Mouse (Mus musculus) WW6 (cell line): ENCODE measurements around the gene Dct.

Experiments
- DNase-seq: peaks from one replicate; pipeline ENCODE4 v3.0.0-alpha.2; 2013; ENCODE audit warnings: low read depth, low spot score

Dct gene

DNA sequence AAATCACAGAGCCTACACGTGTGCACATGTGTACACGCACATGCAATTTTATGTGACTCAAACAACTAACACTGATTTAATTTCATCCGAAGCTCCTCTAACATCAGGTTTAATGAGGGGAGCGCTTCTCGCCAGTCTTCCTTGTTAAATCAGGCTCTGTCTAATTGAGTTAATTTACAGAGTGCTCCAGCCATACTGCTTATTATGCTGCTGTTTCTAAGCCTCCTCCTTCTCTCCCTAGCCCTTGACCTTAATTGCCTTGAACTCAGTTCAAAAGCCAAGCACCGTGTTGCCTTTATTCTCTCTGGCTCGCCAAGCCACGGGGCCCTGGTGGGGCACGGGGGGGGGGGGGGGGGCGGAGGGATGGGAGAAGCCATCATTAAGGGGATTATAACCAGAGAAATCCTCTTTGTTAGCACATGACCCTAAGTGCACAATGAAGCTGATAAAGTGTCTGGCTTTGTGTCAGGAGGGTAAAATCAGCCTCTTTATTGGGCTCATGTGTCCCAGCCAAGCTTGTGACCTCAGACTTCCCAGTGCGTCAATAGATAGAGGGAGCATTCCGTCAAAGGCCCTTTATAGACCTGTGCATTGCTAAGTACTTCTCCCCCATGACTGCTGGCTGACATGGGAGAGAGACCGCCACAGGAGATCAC is at the start of gene Dct:
Gene Dct (minus strand): TSS at position 270 of the 656 bp plus-strand sequence.
- no peak for DNase-seq

DNA sequence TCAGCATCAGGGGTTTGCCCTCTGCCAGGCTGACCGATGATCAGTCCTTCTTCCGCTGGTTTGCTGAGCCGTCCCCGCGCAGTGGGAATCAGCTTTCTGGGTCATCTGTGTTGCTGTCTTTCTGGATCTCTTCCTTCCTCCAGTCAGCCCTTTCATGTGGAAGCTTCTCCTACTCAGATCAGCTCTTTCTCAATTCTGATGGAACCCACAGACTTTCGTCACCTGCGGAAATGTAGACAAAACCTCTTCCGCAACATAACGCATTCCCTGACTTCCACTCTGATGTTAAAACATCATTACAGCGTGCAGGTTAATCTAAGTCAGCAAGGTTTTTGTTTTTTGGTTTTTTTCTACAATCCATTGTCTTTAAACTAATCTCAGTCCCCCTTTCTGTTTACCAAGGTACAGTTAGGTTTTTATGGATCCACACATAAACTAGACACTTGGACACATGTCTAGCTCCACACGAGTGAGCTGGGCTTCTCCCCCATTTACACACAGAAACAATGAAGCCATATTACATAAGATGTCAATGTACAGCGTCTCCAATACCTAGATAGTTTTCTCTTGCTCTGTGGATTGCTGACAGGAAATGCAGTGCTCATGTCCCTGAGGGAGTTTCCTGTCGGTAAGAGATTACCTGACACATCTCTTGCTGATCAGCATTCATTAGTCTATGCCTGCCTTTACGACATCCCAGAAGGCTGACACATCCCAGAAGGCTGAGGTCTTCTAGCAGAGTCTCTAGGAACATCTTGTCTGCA is 49.4 kb upstream of the Dct start:
- no peak for DNase-seq

DNA sequence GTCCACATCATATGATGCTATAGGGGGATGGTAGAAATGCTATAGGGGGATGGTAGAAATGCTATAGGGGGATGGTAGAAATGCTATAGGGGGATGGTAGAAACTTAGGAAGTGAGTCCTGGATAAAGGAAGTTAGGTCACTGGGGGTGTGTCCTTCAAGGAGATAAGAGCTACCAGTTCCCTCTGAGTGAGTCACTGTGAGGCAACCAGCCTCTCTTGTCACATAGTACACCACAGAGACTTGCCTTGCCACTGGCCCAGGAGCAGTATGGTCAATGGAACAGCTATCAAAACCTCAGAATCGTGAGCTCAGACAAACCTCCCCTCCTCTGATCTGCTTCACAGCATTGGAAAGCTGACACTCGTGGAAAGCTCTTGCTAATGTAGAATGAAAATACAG is 46.2 kb upstream of the Dct start:
- DNase-seq = no peak

DNA sequence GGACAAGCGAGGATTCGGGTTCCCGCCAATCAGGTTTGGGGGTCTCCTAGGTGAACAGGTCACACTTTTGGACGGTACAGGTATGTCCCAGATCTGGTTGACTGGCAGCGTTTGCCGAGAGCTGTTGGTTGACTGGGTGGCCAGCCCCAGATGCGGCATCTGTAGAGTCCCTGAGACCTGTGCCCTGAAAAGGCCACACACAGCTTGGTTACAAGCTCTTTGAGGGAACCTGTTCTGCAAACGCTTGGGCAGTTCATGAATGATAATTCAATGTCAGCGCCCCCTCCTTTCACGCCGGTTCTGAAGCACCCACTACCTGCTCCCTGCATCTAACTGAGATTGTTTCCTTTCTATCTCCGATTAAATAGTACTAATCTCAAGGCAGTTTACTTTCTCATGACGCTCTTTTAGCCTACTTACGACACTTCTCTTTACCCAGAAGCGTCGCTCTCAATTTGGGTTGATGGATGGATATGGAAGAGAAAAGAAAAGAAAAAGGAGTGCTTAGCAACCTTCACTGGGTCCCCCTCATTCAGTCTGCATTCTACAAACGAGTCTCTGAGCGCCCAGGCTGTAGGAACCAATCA is 37.9 kb upstream of the Dct start:
- DNase-seq = no peak

DNA sequence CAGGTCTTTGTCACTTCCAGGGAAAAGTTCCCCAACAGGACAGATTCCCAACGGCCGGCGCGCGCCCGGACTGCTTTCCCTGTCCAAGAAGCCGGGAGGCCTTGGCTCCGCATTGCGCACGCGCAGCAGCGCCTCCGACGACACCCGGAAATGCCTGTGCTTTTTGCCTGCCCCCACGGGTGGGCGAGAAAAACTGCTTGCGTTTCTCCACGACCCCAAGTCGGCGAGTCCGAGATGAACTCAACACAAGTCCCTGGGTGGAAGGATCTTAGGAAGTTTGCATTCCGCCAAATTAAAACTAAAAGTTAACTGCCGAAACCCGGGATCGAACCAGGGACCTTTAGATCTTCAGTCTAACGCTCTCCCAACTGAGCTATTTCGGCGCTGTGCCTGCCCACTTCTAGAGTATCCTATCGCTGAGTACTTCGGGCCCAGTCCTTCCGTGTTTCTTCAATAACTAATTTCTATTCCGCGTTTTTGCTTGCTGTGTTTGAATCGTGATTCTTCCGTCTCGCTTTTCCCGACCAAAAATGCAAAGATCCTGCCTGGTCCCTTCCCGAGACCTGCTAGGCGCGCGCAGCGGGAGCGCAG is 37.3 kb upstream of the Dct start:
- DNase-seq = peak; percentile 71

DNA sequence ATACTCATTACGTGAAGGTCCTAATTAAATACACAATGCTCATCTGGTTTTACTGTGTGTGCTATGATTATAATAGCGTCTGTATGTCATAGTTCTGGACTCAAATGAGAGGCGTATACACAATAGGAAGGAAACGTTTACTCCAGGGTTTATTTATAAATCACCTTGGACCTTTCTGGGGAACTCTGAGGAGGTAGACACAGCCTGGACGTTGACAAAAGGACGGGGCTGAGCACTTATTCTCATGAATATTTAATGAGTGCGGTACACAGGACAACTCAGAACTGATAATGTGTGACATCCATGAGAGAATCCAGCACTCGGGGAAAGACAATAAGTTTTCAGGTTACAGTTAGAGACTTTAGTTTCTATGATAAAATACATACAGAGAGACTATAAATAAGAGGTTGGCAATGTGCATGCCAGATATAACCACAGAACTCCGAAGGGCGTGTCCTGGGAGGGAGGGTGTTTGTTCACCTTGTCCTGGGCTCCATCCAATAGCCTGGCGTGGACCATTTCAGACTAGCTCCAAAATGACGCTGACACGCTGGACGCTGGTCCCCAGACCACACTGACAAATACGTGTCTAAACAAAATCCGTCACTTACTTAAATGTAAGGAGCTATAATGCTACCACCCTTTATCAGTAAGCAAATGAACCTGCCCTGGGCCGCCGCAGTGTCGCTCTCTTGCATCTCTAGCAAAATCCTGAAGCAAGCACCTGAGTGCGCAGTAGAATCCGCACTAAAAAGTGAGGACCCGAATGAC is 36.6 kb upstream of the Dct start:
- DNase-seq = no peak

DNA sequence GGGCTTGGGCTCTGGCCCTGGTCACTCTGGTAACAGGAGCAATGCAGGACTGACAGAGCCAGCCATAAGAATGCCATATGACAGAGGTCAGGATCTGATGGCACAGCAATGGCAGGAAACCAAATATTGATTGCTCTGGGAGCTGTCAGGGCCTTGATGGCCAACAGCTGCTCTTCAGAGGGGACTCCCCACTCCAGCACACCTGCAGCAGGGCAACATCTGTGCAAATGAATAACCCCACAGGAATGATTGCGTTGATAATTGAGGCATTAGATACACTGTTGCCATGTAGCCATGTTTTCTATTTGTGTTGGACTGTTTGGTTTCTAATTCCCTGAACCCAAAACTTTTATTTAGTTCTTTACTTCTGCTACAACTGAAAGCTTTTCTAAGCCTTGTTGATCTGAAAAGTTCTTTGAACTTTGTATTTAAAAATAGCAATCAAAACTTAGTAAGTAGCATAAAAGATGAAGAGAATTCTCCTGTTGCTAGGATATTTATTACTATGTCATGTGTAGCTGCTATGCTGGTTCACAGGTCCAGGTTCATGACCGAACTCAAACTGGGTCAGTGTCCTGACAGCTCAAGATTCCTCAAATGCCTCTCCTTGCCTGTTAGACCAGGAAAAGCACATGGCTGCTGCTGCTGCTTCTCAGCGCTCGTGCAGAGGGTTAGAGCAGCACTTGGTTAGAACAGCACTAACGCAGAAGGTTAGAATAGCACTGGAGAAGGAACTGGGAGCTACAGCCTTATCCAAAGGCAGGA is 34.4 kb upstream of the Dct start:
- DNase-seq = no peak

DNA sequence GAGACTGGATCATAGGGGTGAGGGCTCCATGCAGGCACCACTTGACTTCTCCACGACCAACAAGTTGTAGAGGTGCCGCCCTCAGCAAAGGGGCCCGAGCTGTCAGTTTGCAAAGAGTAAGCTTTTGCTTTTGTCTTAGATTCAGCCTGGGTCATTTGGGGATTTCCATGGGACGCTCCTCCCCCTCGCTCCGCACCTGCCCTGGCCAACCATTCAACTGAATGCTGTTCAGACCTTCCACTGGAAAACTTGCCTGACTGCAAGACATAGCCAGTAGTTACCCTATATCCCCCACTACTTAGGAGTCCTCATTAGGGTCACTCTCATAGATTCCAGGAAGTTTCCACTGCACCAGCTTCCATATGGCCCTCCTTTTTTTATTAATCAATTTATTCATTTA is 31.8 kb upstream of the Dct start:
- no peak for DNase-seq

DNA sequence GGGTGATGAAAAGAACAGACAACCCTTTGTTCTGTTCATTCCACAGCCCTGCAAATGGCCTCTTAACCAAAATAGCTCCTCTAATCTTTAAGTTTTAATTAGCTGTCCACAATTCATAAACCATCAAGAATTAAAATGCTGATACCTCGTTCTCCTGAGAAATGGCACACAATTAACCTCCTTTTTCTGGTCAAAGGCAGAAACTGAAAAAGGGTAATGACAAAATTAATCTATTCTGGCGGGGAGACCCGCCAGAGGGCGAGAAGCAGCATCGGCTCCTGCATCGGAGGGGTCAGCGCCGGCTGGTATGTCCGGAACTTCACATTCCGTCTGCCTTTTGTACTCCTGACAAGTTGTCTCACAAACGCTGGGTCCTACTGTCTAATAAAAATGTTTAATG is 28.6 kb upstream of the Dct start:
- DNase-seq = no peak

DNA sequence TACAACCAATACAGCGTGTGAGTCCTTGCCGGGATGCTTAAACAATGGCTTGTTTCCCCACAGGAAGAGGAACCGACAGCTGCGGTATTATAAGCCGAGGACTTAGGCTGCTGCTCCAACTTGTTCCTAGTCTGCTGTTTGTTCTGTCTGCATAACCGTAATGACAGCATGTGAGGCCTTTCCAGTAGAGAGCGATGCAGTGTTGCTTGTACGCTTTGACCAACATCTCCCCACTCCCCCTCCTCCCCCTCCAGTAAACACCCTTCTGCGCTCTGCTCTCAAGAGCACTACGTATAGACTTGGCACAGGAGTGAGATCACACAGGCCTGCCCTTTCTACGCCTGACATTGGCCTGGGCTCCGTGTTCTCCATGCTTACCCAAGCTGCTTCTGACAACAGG is 18.1 kb upstream of the Dct start:
- no peak for DNase-seq

DNA sequence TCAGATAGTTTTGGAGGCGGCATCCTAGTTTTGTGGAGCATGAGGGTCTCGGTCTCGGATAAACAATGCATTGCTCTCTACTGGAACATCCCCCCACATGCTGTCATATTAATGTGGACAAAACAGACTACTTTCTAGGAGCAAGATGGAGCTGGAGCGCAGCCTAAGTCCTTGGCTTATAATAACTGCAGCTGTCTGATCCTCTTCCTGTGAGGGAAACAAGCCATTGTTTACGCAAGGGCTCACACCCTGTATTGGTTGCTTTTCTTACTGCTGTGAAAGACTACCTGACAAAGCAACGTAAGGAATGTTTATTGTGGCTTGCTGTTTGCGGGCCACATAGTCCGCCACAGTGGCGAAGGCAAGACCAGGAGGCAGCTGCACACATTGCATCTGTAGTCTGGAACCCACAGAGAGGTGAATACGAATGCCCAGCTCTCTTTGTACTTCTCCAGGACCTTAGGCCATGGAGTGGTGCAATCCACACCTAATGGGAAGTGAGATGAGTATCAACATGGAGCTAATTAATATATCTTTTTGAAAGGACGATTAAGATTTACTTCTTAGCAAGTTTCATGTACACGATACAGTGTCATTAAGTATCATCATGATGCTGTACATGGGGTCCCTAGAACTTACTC is 17.5 kb upstream of the Dct start:
- no peak for DNase-seq

DNA sequence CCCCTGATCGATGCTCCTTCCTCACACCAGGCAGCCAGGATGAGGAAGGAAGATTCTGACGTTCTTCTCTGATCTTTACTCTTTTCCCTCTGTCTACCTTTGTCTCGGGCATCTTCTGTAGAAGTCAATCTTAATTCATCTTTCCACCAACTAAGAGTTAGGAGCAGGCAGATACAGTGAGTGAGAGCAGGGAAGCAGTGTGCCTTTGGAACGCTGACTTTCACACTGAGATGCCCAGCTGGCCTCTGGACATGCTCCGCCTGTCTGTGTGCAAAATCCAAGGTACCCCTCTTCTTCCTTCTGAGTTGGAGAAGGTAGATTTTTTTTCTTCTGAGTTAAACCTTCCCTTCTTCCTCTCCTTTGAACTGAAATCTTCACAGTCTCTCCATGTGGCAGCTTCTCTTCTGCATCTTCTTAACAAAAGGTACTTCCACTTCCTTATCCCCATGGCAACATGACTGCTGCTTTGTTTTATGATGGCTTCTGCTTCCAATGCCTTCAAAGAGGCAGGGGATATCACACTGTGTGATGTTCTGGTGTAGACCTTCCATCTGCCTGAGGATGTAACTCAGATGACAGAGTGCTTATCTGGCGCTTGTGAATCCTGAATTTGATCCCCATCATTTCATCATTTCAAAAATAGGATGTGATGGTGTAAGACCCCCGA is 9.9 kb upstream of the Dct start:
- DNase-seq = no peak

DNA sequence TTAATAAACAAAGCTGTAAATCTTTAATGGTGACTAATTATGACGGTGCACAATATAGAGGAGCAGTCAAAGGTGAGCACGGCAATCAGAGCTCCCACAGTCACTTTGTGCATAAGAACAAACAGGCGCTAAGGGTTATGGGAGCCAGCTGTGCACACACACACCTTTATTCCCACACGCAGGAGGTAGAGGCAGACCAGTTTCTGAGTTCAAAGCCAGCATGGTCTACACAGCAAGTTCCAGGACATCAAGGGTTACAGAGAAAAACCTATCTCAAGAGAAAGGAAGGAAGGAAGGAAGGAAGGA is 6.5 kb upstream of the Dct start:
- no peak for DNase-seq

DNA sequence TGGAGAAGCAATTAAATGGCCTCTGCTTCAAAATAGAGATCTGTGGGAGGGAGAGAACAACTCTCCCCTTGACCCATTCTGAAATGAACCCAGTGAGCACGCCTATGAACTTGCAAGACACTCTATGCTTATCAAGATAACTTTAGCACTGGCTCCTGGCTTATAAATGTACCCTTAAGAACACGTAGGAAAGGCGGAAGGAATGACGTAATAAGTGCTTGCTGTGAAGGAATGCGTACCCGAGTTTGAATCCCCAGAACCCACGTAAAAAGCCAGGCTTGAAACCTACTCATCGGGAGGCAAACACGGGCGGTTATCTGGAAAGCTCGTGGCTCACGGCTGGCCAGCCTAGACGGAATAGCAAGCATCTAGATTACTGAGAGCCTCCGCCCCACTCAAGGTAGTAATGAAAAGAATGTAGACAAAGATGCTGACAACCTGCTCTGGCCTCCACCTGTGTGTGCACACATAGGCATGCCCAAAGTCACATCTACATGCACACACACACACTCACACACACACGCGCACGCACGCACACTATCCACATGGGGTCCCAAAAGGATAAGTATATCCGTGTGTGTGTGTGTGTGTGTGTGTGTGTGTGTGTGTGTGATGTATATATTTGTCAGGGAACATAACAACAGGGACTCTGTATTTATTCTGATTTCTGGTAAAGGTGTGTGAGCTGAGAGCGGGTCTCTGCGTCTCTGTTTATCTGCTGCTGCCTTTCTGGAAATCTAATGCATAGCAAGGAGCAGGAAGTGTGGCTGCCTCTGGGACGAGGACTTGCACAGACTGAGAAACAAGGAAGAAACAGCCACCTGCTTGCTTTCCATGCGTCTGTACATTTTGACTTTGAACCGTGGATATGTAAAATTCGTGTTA is 5.9 kb upstream of the Dct start:
- no peak for DNase-seq

DNA sequence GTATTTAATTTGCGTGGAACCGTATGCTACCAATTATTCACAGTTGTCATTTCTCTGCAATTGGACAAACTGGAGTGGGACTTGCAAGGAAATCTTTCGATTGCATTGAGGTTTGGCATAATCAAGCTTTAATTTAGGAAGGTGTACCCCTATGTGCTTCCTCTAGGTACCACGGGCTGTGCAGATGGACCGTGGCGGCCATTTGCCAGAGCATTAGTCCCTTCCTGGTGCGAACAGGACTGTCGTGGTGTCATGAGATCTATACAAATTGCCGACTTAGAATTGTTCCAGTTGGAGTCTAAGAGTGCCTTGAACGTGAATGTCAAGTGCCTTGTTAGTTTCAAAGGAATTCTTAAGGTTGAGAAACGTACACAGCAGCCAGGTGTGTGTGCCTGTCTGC is 726 bp upstream of the Dct start:
- DNase-seq = no peak

DNA sequence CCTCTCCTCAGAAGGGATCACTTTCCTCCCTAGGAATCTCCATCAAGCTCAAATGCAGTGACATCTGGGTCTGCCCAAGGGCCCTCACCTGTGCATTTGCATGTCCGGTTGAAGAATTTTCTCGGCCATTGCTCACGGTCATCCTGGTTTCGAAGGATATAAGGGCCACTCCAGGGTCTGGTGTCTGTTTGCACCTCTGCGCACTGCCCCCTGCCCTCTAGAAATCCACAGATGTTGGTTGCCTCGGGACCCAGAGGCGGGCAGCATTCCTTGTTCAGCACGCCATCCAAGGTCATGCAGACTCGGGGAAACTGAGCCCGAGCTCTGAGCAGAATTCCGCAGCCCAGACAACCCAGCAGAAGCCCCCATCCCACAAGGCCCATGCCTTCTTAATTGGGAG is 648 bp downstream of the Dct start:
- no peak for DNase-seq

DNA sequence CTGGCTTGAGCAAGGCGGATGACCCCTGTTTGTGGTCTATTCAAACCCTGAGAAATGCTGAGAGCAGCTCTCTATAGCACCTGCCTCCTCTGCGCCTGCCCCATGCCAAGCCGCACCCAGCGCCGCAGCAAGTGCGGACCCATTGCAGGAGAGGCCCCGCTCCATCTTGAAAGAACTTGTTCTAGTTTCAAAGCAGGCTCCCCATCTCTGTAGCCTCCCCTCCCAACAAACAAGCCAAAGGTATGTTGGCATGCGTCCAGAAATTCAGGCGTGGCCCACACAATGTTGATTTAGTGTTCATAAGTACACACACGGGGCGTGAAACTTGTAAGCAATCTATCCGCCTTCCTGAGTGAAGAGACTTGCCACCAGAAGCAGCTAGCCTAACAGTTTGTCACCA is 1.1 kb downstream of the Dct start:
- no peak for DNase-seq

DNA sequence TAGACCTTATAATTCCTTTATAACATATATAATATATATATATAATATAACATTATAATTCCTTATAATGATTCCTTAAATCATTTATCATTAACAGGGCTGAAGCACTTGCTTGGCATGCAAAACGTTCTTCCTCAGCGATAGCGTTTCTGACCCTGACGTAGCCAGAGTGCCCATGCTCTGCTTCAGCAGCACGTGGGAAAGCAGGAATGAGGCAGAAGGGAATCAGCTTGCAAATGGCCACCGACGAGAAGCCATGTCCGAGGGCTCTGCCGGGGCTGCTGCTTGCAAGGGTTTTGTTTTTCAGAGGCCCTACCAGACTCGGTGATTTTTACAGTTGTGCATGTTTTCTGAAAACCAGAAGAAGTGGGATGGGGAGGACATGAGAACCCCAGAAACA is 1.6 kb downstream of the Dct start:
- DNase-seq = no peak

DNA sequence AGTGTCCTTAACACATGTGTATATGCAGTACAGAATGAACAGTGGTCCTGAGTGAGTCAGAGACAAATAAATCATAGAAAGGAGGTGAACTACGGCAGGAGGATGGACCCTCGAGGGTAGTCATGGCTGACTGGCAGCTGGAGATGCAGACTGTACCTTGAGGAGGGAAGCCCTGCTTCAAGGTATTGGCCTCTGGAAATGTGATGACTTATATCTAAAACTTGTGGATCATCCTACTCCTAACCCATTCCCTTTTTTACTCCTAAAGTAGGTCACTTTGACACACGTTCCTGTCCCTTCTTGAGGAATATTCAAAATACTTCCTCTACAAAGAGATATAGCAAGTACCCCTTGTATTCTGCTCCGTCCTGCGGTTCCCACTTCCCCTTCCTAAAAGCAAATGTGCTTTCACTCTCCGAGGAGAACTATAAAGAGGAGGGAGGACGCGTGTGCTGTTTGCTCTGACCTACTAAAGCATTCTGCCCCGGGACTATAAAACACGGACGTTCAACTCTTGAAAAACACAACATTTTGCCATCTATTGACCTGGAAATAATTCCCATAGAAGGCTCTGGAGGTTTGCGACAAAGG is 2.3 kb downstream of the Dct start:
- no peak for DNase-seq
